Mouse (Mus musculus) G1E (cell line): ENCODE results near the gene Cnpy1. TPM values are rescaled to one million over a fixed set of nuclear protein-coding genes. Genes with fewer than 3 reads are reported as not detected.

Source experiments
- ATAC-seq: 2 replicates; pipeline ENCODE4 v1.8.0; 2016; ENCODE audit warnings: mild to moderate bottlenecking; ENCODE audit not compliant: insufficient number of reproducible peaks, poor library complexity, low FRiP score, severe bottlenecking; ENCODE audit errors: extremely low read depth
- DNase-seq: peaks from one replicate; pipeline ENCODE4 v3.0.0; 2012; ENCODE audit warnings: low spot score
- H3K27me3 ChIP-seq: 2 replicates; pipeline ENCODE4 v1.6.1; 2012; ENCODE audit warnings: mild to moderate bottlenecking, low read length, inconsistent platforms; ENCODE audit not compliant: insufficient read depth
- H3K36me3 ChIP-seq: replicated peaks from 2 replicates; pipeline ENCODE3; 2012; ENCODE audit warnings: mild to moderate bottlenecking, inconsistent platforms
- H3K4me1 ChIP-seq: 2 replicates; pipeline ENCODE4 v1.6.1; 2012; ENCODE audit warnings: low read depth, low read length, inconsistent platforms, mixed read lengths; ENCODE audit not compliant: insufficient read depth
- H3K4me3 ChIP-seq: 2 replicates; pipeline ENCODE4 v1.5.1; 2012; ENCODE audit warnings: low read depth, mild to moderate bottlenecking, inconsistent platforms, low read length, moderate library complexity, mixed read lengths
- H3K9me3 ChIP-seq: replicated peaks from 2 replicates; pipeline ENCODE4 v1.6.1; 2012; ENCODE audit warnings: inconsistent platforms
- CTCF ChIP-seq: IDR thresholded peaks from 2 replicates; pipeline ENCODE4 v1.5.1; 2012; ENCODE audit warnings: low read depth, low read length, inconsistent platforms, mixed read lengths
- GATA1 ChIP-seq: IDR thresholded peaks from 2 replicates; pipeline ENCODE4 v1.6.1; 2012; ENCODE audit warnings: borderline replicate concordance, low read length, inconsistent platforms, mixed read lengths
- GATA2 ChIP-seq: IDR thresholded peaks from 2 replicates; pipeline ENCODE4 v1.6.1; 2012; ENCODE audit warnings: low read depth, low read length, inconsistent platforms, borderline replicate concordance
- POLR2AphosphoS5 ChIP-seq: IDR thresholded peaks from 2 replicates; pipeline ENCODE4 v1.6.1; 2012; ENCODE audit warnings: low read depth, low read length, inconsistent platforms; ENCODE audit not compliant: insufficient replicate concordance
- TAL1 ChIP-seq: conservative IDR thresholded peaks from 2 replicates; pipeline ENCODE4 v1.6.1; 2012; ENCODE audit warnings: low read depth, low read length, inconsistent platforms, mixed read lengths
- polyA plus RNA-seq: library from polyadenylated mRNA; stranded (reverse); fragments of >175 nt; gene quantifications from 2 replicates; pipeline ENCODE4 v1.2.3, GENCODE M21; 2012
- total RNA-seq, 2 experiments: library from RNA; stranded (forward) in 1 of 2; stranded (reverse) in 1 of 2; fragments of 200-1000 nt in 1 of 2; fragments of >200 nt in 1 of 2; fragmentation: Nextera tagmentation in 1 of 2; gene quantifications; 2 replicates each; pipeline ENCODE4 v1.2.3; 2014 to 2017

The Cnpy1 gene
- total RNA-seq (2014; fragmentation: Nextera tagmentation) (not detected in 2 replicates), total RNA-seq (2017) (0.06 and 0.16 TPM in 2 replicates), polyA plus RNA-seq (not detected in 2 replicates)

- no peaks in the 10 kb centered on the region for H3K9me3 ChIP-seq
- no peaks in the 10 kb centered on the region for H3K4me1 ChIP-seq
- H3K36me3 ChIP-seq = no peaks in the 10 kb centered on the region
- H3K27me3 ChIP-seq = peaks cover 38% of the 10 kb centered on the region
- ATAC-seq (no peak), DNase-seq (no peak)
- no peak within 1 kb of the TSS for H3K4me3 ChIP-seq
- TF ChIP-seq GATA2 (no peak), POLR2AphosphoS5 (no peak), CTCF (no peak), TAL1 (no peak), GATA1 (no peak)
Observed at GRCm38 (mm10) chr5:28245574-28245973, at the start of gene Cnpy1. Gene Cnpy1 (minus strand): TSS chr5:28245806.

GRCm38 (mm10) chr5:28293990-28294389 is 48.4 kb upstream of the Cnpy1 start:
- peak; percentile 97 for TF ChIP-seq CTCF
- TF ChIP-seq POLR2AphosphoS5 = no peak
- no peaks in the 10 kb centered on the region for H3K36me3 ChIP-seq
- no peaks in the 10 kb centered on the region for H3K9me3 ChIP-seq
- H3K4me3 ChIP-seq = no peak overlapping the region; the same call in 1 of the 2 replicates
- ATAC-seq (no peak), DNase-seq (peak; percentile 30)
- peaks cover 11% of the 10 kb centered on the region for H3K4me1 ChIP-seq
- H3K27me3 ChIP-seq = peaks cover 55% of the 10 kb centered on the region

- ATAC-seq (no peak), DNase-seq (no peak)
- Histone ChIP-seq H3K36me3 (no peaks in the 10 kb centered on the region), H3K9me3 (no peaks in the 10 kb centered on the region), H3K4me3 (no peak overlapping the region), H3K4me1 (peaks cover 7% of the 10 kb centered on the region; the same call in 1 of the 2 replicates), H3K27me3 (peaks cover 53% of the 10 kb centered on the region)
- no peak for TF ChIP-seq GATA2
- TF ChIP-seq GATA1 = no peak
- TF ChIP-seq TAL1 = no peak
- TF ChIP-seq POLR2AphosphoS5 = no peak
- TF ChIP-seq CTCF = no peak
Observed at GRCm38 (mm10) chr5:28292281-28292680, 46.7 kb upstream of the Cnpy1 start.

- ATAC-seq (no peak), DNase-seq (no peak)
- no peak overlapping the region for H3K4me3 ChIP-seq
- TF ChIP-seq CTCF (no peak), TAL1 (no peak), GATA1 (no peak), POLR2AphosphoS5 (no peak), GATA2 (no peak)
- no peaks in the 10 kb centered on the region for H3K36me3 ChIP-seq
- H3K9me3 ChIP-seq = no peaks in the 10 kb centered on the region
- peaks cover 7% of the 10 kb centered on the region; the same call in 1 of the 2 replicates for H3K4me1 ChIP-seq
- peaks cover 53% of the 10 kb centered on the region for H3K27me3 ChIP-seq
Observed at GRCm38 (mm10) chr5:28291118-28291850, 45.7 kb upstream of the Cnpy1 start.

- Histone ChIP-seq H3K36me3 (no peaks in the 10 kb centered on the region), H3K4me3 (no peak overlapping the region), H3K27me3 (peaks cover 51% of the 10 kb centered on the region), H3K9me3 (no peaks in the 10 kb centered on the region), H3K4me1 (peaks cover 7% of the 10 kb centered on the region; the same call in 1 of the 2 replicates)
- ATAC-seq (no peak), DNase-seq (no peak)
- TF ChIP-seq TAL1 = no peak
- no peak for TF ChIP-seq GATA2
- TF ChIP-seq GATA1 = no peak
- no peak for TF ChIP-seq POLR2AphosphoS5
- TF ChIP-seq CTCF = no peak
Observed at GRCm38 (mm10) chr5:28290630-28291029, 45.0 kb upstream of the Cnpy1 start.

- Histone ChIP-seq H3K27me3 (peaks cover 45% of the 10 kb centered on the region), H3K4me3 (no peak overlapping the region), H3K4me1 (0 out of 2 replicates have a peak, but pooled peaks cover 2% of the 10 kb centered on the region), H3K9me3 (no peaks in the 10 kb centered on the region), H3K36me3 (no peaks in the 10 kb centered on the region)
- DNase-seq (no peak), ATAC-seq (no peak)
- no peak for TF ChIP-seq CTCF
- no peak for TF ChIP-seq TAL1
- no peak for TF ChIP-seq POLR2AphosphoS5
- TF ChIP-seq GATA2 = no peak
- TF ChIP-seq GATA1 = no peak
Observed at GRCm38 (mm10) chr5:28289111-28289510, 43.5 kb upstream of the Cnpy1 start.
